Mouse (Mus musculus) stomach, postnatal 0 days (tissue): ENCODE measurements at regions not wholly inside any gene's neighbourhood (a gene's known extent, or its start where the extent isn't known, plus 50 kb on each side); places are given as distances from the start of the nearest gene placed in this dataset.

Experiments used
- CTCF ChIP-seq: IDR thresholded peaks from 2 replicates; pipeline ENCODE4 v1.5.1; 2016; ENCODE audit warnings: antibody characterized with exemption, low read depth, mild to moderate bottlenecking, moderate library complexity
- EP300 ChIP-seq: optimal IDR thresholded peaks from 2 replicates; pipeline ENCODE3; 2016; ENCODE audit warnings: antibody characterized with exemption

DNA sequence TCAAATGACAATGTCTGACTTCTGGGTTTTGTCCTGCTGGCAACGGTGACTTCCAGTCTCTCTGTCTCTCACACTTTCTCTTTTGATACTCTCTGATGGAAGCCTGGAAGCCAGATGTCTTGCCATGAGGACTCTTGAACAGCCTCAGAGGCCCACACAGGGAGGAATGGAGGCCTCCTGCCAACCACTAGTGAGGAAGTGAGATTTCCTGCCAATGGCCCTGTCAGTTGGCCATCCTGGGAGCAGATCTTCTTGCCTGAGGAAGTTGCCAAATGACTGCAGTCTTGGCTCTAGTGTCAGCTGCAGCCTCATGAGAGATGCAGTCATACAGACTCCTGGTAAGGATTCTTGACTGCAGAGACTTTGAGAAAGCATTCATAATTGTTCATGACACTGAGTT lies 741.7 kb downstream of the Adgrl2 start:
- TF ChIP-seq CTCF (no peak), EP300 (no peak)
